Mouse (Mus musculus): ENCODE results near the gene Arhgap19.

The Arhgap19 gene

DNA sequence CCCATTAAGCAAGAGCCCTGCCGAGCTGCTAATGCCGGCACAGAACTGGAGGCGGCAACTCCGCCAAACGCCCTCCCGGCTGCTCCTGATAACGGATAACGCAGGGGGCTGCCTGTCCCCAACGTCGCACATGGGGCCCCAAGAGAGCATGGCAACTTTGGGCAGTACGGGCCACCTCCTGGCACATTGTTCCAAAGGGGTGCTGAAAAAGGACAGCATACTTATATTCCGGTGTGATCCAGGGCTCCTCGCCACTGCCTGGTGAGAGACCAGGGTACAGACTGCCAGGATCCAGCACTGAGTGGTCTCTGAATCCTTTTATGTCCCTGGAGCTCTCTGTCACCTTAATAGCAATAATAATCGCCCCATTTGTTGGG lies 63.4 kb downstream of the Arhgap19 start:
- DNase-seq, result no peak

GRCm38 (mm10) chr19:41737657-41738428 lies 64.0 kb downstream of the Arhgap19 start:
- DNase-seq, result peak in 1 of 2 experiments; percentile 13

DNA sequence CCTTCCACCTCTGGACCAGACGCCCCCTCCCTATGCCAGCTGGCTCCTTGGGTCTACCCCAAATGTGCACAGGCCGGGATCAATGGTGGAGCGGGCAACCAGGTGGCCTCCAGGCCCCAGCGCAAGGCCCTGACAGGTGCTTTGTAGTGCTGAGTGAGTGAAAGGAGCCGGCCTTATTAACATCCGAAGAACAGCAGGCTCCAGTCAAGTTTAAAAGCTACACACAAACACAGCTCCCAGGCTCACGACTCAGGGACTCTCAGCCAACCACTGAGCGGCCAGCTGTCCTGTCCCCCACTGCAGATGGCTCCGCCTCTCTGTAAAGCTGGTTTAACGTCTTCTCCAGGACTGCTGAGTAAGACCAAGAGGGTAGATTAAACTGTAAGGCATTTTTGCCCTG lies 67.2 kb downstream of the Arhgap19 start:
- DNase-seq, result no peak

GRCm38 (mm10) chr19:41725491-41725890 lies 76.4 kb downstream of the Arhgap19 start:
- no peak for DNase-seq

GRCm38 (mm10) chr19:41724831-41725470 lies 76.9 kb downstream of the Arhgap19 start:
- no peak for DNase-seq

GRCm38 (mm10) chr19:41723337-41723736 lies 78.5 kb downstream of the Arhgap19 start:
- no peak for DNase-seq

DNA sequence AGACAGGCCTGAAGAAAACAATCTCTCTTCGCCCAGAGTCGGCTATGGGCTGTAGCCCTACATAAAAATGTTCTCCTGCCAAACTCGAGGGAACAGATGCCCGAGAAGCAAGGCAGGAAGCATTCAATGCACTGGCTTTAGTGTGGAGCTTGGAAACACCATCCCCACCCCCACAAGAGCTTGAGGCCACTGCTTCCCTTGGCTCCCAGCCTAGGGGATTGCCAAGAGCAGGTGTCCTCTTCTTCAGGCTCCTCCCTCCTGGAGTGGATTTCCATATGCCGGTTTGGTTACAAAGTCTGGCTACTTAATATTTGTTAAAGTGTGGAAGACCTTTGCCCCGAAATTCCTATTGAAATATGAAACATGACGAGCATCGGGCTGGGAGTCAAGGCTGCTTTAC lies 82.4 kb downstream of the Arhgap19 start:
- DNase-seq, result no peak

Measured in kidney, postnatal 36 days (tissue).